Mouse (Mus musculus) spleen, adult 2 months (tissue): ENCODE measurements around the gene Tvp23a.

Experiments used
- CTCF ChIP-seq: fragments of 200-500 bp; IDR thresholded peaks from 2 replicates; pipeline ENCODE4 v1.5.1; 2011; ENCODE audit warnings: mild to moderate bottlenecking, inconsistent platforms; ENCODE audit not compliant: insufficient read depth, insufficient read length, insufficient replicate concordance; ENCODE audit errors: extremely low read depth
- POLR2A ChIP-seq: fragments of 200-500 bp; IDR thresholded peaks from 2 replicates; pipeline ENCODE4 v1.6.1; 2011; ENCODE audit warnings: low read depth, low read length, inconsistent platforms

- TF ChIP-seq CTCF (no peak), POLR2A (no peak)
Observed at GRCm38 (mm10) chr16:10471950-10472349, 24.8 kb upstream of the Tvp23a start.
